Mouse (Mus musculus) right cerebral cortex, postnatal 36 days (tissue): ENCODE measurements around the gene Mvk.

Experiments
- DNase-seq, 2 experiments: peaks; one replicate each; pipeline ENCODE4 v3.0.0; 2022; ENCODE audit warnings: low spot score in 2 of 2, mixed read lengths in 1 of 2

Mvk gene

DNA sequence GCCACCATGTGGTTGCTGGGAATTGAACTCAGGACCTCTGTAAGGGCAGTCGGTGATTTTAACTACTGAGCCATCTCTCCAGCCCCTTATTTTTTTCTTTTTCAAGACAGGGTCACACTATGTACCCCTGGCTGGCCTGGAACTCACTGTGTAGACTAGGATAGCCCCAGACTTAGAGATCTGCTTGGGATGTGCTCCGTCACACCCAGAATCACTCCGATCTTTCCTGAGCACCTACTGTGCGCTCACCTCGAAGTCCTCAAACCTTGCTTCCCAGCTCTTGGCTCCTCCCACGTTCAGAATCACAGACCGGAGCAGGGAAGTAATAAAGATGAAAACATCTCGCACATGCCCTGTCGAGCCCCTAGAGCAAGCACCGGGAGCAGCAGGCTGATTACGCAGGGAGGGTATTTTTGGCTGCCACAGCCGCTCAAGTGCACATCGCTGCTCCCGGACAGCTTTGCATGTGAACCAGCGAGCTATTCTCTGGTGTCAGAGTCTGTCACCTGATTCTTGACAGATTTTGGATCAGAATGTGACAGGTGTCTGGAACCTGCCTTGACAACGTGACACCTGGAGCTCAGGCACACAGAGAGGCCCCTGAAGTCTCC lies 13.0 kb downstream of the Mvk start:
- no peak for DNase-seq

DNA sequence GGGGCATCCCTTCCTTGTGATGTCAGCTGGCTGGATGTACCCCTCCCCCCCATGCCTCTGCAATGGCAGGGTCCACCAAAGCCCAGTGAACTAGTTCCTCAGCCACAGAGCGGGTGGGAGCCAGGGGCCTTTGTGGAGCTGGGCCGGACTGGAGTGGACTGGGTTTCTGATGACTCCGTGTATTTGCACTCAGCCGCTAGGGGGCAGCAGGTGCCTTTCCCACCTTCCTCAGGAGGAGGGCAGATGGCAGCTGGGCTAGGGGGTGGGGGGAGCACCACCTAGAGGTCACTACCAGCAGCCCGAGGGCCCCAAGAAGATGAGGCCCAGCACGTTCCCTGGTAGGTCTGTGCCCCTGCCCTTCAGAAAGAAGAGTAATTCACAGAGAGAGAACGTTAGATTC lies 17.2 kb downstream of the Mvk start:
- DNase-seq, result peak; percentile 51 to 59

GRCm38 (mm10) chr5:114462067-114463040 lies 18.3 kb downstream of the Mvk start:
- no peak for DNase-seq

- no peak for DNase-seq
Observed at GRCm38 (mm10) chr5:114464561-114464960, 20.5 kb downstream of the Mvk start.

DNA sequence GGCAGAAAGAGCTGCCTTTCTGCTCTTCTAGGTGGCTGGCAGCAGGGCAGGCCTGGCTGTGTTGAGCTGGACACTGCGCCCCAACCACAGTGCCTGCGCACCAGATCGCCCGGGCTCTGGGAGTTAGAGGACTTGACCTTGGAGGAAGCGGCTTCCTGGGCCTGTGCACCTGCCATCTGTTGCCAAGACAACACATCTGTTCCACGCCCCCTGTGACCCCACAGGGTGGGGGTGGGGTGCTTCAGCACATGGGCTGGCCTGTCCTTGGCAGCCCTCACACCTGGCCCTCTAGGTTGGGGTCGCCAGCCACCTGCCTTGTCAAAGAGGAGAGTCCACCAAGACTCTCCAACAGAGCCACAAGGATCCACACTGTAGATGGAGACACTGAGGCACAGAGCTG lies 21.6 kb downstream of the Mvk start:
- DNase-seq, result no peak

DNA sequence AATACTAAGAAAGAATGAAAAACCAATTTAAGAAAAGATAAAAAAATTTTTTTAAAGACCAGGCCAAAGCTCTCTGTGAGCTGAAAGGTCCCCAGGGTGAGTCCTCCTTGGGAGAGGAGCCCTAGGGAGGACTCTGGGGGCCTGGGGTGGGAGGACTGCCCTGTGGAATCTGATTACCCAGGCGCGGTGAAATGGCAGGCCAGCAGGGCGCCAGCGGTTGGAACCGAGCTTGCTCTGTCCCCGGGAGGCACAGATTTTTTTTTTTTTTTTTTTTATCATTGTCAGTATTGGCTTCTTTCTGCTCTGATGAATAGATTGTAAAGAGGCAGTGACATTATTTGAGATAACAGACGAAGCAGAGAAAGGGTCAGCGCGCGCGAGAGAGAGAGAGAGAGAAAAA lies 22.9 kb downstream of the Mvk start:
- no peak for DNase-seq

DNA sequence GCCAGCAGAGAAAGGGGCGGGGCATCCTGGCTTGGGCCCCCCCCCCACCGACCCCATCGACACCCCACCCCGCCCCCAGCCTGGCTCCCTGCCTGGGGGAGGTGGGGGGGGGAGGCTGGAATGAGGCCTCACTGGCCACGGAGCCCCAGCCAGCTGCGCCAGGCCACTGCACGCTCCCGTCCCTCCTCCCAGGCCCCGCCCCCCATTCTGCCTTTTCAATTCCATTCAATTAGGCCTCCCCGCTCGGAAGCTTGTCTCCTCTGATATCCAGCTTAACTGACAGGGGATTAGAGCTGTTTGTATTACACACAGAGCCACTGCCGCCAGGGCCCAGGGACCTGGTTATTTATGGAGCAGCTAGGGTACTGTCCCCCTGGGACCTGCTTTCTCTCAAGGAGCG lies 23.4 kb downstream of the Mvk start:
- peak in 1 of 2 experiments; percentile 12 for DNase-seq

- no peak for DNase-seq
Observed at GRCm38 (mm10) chr5:114468007-114468406, 23.9 kb downstream of the Mvk start.

GRCm38 (mm10) chr5:114470359-114470758 lies 26.3 kb downstream of the Mvk start:
- DNase-seq, result no peak

- no peak for DNase-seq
Observed at GRCm38 (mm10) chr5:114474741-114475491, 30.8 kb downstream of the Mvk start.

DNA sequence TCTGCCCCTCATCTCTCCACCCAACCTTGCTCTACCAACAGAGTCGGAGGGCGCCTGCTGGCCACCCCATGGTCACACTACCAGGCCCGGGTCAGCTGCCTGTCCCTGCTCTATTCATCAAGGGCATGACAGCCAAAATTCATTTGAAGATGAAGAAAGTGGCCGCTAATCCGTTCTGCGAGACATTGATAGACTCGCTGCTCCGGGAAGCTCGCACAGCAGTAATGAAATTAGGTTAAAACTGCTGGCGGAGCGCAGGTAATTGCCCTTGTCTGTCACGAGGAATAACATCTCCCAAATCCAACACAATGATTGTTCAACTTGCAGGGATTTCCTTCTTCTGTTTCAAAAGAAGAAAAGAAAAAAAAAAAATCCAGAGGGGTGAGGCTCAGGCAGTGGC lies 34.2 kb downstream of the Mvk start:
- DNase-seq, result no peak

- no peak for DNase-seq
Observed at GRCm38 (mm10) chr5:114482587-114483011, 38.5 kb downstream of the Mvk start.

DNA sequence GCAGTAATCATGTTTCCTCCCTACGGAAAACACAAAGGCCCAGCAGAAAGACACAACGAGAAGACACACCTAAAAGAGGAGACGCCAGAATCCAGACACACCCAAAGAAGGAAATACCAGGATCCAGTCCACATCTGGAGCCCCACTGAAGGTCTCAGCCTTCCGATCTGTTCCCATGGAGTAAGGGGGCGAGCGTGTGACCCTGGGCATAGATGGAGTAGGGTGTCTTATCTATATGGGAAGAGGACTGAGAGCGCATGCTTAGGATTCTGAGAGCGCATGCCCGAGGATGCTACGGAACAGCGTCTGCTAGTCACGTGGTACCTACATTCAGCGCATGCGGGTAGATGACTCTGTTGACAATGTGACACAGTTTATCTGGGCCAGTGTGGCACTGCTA lies 41.6 kb downstream of the Mvk start:
- DNase-seq, result no peak

GRCm38 (mm10) chr5:114489570-114489969 lies 45.5 kb downstream of the Mvk start:
- DNase-seq, result peak in 1 of 2 experiments; percentile 17

- no peak for DNase-seq
Observed at GRCm38 (mm10) chr5:114490241-114490640, 46.2 kb downstream of the Mvk start.

DNA sequence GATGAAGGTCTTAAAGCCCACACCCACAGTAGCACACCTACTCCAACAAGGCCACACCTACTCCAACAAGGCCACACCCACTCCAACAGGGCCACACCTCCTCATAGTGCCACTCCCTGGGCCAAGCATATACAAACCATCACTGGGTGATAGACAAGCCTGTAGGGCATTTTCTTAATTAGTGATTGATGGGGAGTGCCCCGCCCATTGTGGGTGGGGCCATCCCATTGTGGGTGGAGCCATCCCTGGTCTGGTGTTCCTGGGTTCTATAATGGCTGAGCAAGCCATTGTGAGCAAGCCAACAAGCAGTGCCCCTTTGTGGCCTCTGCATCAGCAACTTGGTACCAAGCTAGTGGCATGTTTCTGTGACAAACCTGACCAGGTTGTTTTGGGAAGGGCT lies 50.7 kb downstream of the Mvk start:
- DNase-seq, result no peak

GRCm38 (mm10) chr5:114501252-114501651 lies 57.2 kb downstream of the Mvk start:
- no peak for DNase-seq

DNA sequence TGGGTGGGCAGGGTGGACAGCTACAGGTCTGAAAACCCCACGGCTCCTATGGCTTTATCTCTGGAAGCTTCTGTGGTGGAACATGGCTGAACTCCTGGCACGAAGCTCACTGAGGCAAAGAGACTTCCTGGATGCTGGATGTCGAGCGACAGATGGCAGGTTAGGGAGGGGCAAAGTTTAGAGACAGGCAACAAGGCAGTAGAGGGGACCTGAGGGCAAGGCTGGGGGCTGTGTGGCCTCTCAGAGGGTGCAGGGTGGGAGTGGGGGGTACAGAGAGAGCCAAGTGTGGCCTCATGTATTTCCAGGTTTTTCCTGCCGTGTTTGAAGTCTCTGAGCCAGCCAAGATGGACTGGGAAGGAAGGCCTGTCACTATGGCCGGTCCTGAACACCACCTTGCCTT lies 60.8 kb downstream of the Mvk start:
- no peak for DNase-seq

- no peak for DNase-seq
Observed at GRCm38 (mm10) chr5:114505260-114506085, 61.4 kb downstream of the Mvk start.

- DNase-seq, result no peak
Observed at GRCm38 (mm10) chr5:114507394-114507793, 63.3 kb downstream of the Mvk start.

- DNase-seq, result no peak
Observed at GRCm38 (mm10) chr5:114507964-114508363, 63.9 kb downstream of the Mvk start.
